Mouse (Mus musculus): ENCODE data around the gene Cd2bp2.

Gene Cd2bp2

GRCm38 (mm10) chr7:127142214-127142613 is 53.6 kb downstream of the Cd2bp2 start:
- no peak for DNase-seq (ENCODE audit: low read depth, low spot score)
